Mouse (Mus musculus): ENCODE measurements around the gene Mpzl3. TPM values are rescaled to one million over a fixed set of nuclear protein-coding genes. Genes with fewer than 3 reads are reported as not detected.
A peak's percentile ranks its signal among the peaks of the same experiment; 100 is the strongest.

The Mpzl3 gene
- polyA plus RNA-seq (2015; fragmentation: Nextera tagmentation; extraction: Ambion mirVana), result 30.8 and 31.6 TPM in 2 replicates

DNA sequence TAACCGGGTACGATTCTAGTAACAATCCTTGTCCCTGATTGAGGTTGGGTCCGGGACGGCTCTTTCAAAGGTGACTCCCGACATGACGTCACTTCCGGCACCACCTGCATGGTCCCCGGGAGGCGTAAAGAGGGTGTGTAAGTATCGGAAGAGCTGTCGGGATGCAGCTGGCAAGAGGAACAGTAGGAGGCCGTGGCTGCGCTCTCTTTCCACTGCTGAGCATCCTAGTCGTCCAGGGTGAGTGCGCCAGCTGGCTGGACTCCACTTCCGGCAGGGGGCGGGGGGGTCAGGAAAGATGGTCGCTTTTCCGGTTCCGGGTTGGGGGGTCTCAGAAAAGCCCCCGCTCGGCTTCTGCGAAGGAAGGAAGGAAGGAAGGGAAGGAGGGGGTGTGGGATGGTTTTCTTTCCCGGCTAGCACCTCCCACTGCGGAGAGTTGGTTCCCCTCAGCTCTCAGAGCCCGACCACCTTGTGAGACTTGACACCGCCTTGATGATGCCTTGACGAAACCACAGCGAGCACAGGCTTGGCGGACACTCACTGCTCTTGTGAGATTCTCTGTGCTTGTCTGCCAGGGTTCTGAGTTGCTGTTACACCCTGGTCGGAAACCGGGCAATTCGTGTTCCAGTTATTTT is at the start of gene Mpzl3:
Gene Mpzl3, plus strand, starts transcription at position 105 of the 632 bp plus-strand sequence.
- ATAC-seq (ENCODE audit: low FRiP score, low TSS enrichment) (peak; percentile 87), DNase-seq (ENCODE audit: low spot score) (peak; percentile 88)
- Histone ChIP-seq H3K4me3 (ENCODE audit: low read depth, low read length) (peak within 1 kb of the TSS; percentile 54), H3K36me3 (ENCODE audit: control insufficient read depth, insufficient read depth, low read length) (no peaks in the 10 kb centered on the region), H3K4me2 (replicated peaks; ENCODE audit: low read depth) (peak within 1 kb of the TSS; percentile 64), H3K27me3 (ENCODE audit: control insufficient read depth, insufficient read depth, low read length) (no peaks in the 10 kb centered on the region), H3K27ac (replicated peaks) (peak within 1 kb of the TSS; percentile 93), H3K4me1 (replicated peaks; ENCODE audit: control insufficient read depth, insufficient read depth) (no peaks in the 10 kb centered on the region), H3K9ac (ENCODE audit: low read length) (peak within 1 kb of the TSS; percentile 58), H3K9me3 (ENCODE audit: control insufficient read depth, low read length) (no peaks in the 10 kb centered on the region)
- under 1% methylated on average over 31 of the region's 33 CpGs for WGBS
- TF ChIP-seq EP300 (optimal IDR thresholded peaks at IDR 0.05), result no peak
- TF ChIP-seq CTCF (IDR thresholded peaks at IDR 0.05; ENCODE audit: low read depth), result no peak; the same call in none of the 2 replicates

DNA sequence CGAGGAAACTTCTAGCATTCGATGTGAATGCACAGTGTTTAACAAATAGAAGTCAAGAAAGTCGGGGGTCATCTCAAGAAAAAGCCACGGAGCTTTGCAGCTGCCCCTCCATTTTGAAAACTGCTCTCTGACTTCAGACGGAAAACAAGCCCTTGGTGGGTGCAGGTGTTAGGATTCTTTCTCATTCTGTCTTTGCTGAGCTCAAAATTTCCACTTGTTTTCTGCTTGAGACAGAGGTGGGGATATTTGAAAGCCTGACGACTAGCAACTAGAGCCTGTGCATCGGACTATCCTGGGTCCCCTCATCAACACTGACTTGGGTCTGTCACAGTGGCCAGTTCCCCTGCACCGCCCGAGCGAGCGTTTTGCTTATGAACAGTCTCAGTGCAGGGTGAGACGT is 47.6 kb upstream of the Mpzl3 start:
- no peaks in the 10 kb centered on the region for H3K9me3 ChIP-seq (ENCODE audit: control insufficient read depth, low read length)
- ATAC-seq (ENCODE audit: low FRiP score, low TSS enrichment), result no peak
- no peaks in the 10 kb centered on the region for H3K36me3 ChIP-seq (ENCODE audit: control insufficient read depth, insufficient read depth, low read length)
- no peak for TF ChIP-seq CTCF (IDR thresholded peaks at IDR 0.05; ENCODE audit: low read depth)
- no peak for TF ChIP-seq EP300 (optimal IDR thresholded peaks at IDR 0.05)
- no peak overlapping the region for H3K4me2 ChIP-seq (replicated peaks; ENCODE audit: low read depth)
- no peaks in the 10 kb centered on the region for H3K4me1 ChIP-seq (replicated peaks; ENCODE audit: control insufficient read depth, insufficient read depth)
- WGBS, result 54% methylated on average over 12 of the region's 12 CpGs
- no peaks in the 10 kb centered on the region for H3K27me3 ChIP-seq (ENCODE audit: control insufficient read depth, insufficient read depth, low read length)
- no peak for DNase-seq (ENCODE audit: low spot score)
- H3K4me3 ChIP-seq (ENCODE audit: low read depth, low read length), result no peak overlapping the region
- no peak overlapping the region for H3K27ac ChIP-seq (replicated peaks)
- H3K9ac ChIP-seq (ENCODE audit: low read length), result no peak overlapping the region

DNA sequence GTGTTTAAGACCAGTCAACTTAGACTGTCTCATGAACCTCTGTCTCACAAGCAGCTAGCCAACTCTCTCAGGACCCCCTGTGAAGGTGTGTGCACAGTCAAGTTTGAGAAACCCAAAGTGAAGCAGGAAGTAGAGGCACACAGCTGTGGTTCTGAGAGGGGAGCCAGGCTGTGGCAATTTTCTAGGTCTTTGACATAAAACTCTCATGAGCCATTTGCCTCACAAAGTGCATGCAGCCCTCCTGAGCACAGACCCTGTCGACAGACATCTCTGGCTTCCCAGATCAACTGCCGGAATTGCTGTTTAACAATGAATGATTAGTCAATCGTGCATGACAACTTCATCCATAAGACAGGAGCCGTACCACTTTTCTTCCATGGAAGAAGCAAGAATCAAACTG is 46.6 kb upstream of the Mpzl3 start:
- Histone ChIP-seq H3K27ac (replicated peaks) (no peak overlapping the region), H3K27me3 (ENCODE audit: control insufficient read depth, insufficient read depth, low read length) (no peaks in the 10 kb centered on the region), H3K4me2 (replicated peaks; ENCODE audit: low read depth) (no peak overlapping the region), H3K4me1 (replicated peaks; ENCODE audit: control insufficient read depth, insufficient read depth) (no peaks in the 10 kb centered on the region), H3K9ac (ENCODE audit: low read length) (no peak overlapping the region), H3K36me3 (ENCODE audit: control insufficient read depth, insufficient read depth, low read length) (no peaks in the 10 kb centered on the region), H3K9me3 (ENCODE audit: control insufficient read depth, low read length) (no peaks in the 10 kb centered on the region), H3K4me3 (ENCODE audit: low read depth, low read length) (no peak overlapping the region)
- 78% methylated on average over 4 of the region's 4 CpGs for WGBS
- no peak for DNase-seq (ENCODE audit: low spot score)
- TF ChIP-seq CTCF (IDR thresholded peaks at IDR 0.05; ENCODE audit: low read depth) (no peak), EP300 (optimal IDR thresholded peaks at IDR 0.05) (no peak)
- ATAC-seq (ENCODE audit: low FRiP score, low TSS enrichment), result no peak

DNA sequence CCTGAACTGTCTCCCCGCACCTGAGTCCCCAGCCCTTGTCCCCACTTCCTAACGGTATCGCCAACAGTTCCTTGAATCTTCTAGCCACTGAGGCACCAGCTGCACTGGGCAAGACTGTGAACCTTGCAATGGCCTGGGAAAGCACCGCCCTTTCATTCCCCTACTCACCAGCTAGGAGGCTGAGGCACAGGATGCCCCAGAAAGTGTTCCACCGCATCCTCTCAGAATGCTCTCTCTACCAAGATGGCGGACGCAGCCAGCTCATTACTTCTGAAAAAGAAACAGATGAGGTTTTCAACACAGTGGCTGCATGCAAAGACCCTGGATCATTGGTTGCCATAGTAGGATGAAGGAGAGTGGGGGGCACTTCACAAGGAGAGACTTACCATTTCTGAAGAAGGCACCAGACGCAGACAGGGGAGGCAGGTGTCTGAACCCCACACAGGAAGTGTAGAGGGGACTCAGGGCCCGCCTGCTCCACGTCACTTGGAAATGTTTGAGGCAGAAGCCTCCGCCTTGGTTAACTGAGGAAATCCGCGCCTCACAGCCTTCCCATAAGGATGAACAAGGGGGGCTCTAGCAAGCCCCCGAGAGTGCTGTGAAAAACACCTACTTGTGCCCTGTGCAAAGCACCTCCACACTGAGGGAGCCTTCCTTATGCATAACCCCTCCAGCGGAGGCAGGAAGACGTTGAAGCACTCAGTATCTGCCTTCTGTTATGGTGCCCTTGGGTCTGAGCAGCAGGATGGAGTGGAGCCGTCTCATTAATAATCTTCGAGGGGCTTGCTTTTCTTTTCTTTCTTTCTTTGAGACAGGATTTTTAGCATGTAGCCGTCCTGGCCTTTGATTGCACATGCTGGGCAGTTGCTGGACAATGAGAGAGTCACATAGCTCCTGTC is 45.6 kb upstream of the Mpzl3 start, which contains the start of gene Cd3e:
Gene Cd3e, minus strand, starts transcription at position 448 of the 899 bp plus-strand sequence.
- H3K36me3 ChIP-seq (ENCODE audit: control insufficient read depth, insufficient read depth, low read length), result no peaks in the 10 kb centered on the region
- no peaks in the 10 kb centered on the region for H3K27me3 ChIP-seq (ENCODE audit: control insufficient read depth, insufficient read depth, low read length)
- H3K9me3 ChIP-seq (ENCODE audit: control insufficient read depth, low read length), result no peaks in the 10 kb centered on the region
- no peak within 1 kb of the TSS for H3K4me2 ChIP-seq (replicated peaks; ENCODE audit: low read depth)
- H3K4me1 ChIP-seq (replicated peaks; ENCODE audit: control insufficient read depth, insufficient read depth), result no peaks in the 10 kb centered on the region
- H3K27ac ChIP-seq (replicated peaks), result no peak within 1 kb of the TSS
- DNase-seq (ENCODE audit: low spot score), result no peak
- TF ChIP-seq EP300 (optimal IDR thresholded peaks at IDR 0.05) (no peak), CTCF (IDR thresholded peaks at IDR 0.05; ENCODE audit: low read depth) (no peak)
- 85% methylated on average over 19 of the region's 19 CpGs for WGBS
- no peak within 1 kb of the TSS for H3K4me3 ChIP-seq (ENCODE audit: low read depth, low read length)
- ATAC-seq (ENCODE audit: low FRiP score, low TSS enrichment), result no peak
- H3K9ac ChIP-seq (ENCODE audit: low read length), result no peak within 1 kb of the TSS

DNA sequence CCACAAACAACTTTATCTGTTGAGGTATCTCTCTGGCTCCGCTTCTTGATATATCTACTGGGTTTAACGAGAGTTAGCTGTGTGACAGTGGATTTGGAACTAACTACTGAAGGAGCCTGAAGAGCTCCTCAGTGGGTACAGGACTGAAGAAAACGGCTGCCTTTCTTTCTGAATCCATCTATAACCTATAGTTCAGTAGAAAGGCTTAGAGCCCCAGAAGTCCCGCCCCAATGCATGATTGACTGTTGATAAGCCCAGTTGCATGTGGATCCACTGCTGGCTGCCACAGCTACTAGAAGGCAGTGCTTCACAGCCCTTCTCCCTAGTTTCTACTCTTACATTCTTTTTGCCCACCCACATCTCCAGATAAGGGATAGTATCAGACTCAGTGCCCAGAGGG is 44.5 kb upstream of the Mpzl3 start:
- H3K27me3 ChIP-seq (ENCODE audit: control insufficient read depth, insufficient read depth, low read length), result no peaks in the 10 kb centered on the region
- H3K4me3 ChIP-seq (ENCODE audit: low read depth, low read length), result no peak overlapping the region
- no peak overlapping the region for H3K4me2 ChIP-seq (replicated peaks; ENCODE audit: low read depth)
- no peak for DNase-seq (ENCODE audit: low spot score)
- 63% methylated on average over 4 of the region's 4 CpGs for whole genome bisulfite sequencing
- no peaks in the 10 kb centered on the region for H3K4me1 ChIP-seq (replicated peaks; ENCODE audit: control insufficient read depth, insufficient read depth)
- H3K36me3 ChIP-seq (ENCODE audit: control insufficient read depth, insufficient read depth, low read length), result no peaks in the 10 kb centered on the region
- H3K9ac ChIP-seq (ENCODE audit: low read length), result no peak overlapping the region
- H3K9me3 ChIP-seq (ENCODE audit: control insufficient read depth, low read length), result no peaks in the 10 kb centered on the region
- TF ChIP-seq CTCF (IDR thresholded peaks at IDR 0.05; ENCODE audit: low read depth), result no peak
- TF ChIP-seq EP300 (optimal IDR thresholded peaks at IDR 0.05), result no peak
- no peak overlapping the region for H3K27ac ChIP-seq (replicated peaks)
- ATAC-seq (ENCODE audit: low FRiP score, low TSS enrichment), result no peak

DNA sequence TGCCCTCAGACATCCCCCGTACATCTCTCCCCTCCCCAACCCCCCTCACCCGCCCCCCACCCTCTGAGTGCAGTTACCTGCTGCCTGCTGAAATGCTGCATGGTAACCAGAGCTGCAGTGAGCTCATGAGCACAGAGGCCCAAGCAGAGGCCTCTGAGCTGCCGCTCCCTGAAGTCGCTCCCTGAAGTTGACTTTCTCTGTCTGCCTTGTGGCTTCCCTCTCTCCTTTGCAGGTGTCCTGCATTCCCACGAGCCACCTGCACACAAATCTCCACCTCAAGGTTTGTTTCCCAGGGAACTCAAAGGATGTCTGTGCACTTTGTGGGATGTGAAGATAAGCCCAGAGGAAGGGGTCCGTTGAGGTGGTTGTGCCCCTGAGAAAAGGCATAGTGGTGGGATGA is 43.7 kb upstream of the Mpzl3 start:
- Histone ChIP-seq H3K4me2 (replicated peaks; ENCODE audit: low read depth) (no peak overlapping the region), H3K27me3 (ENCODE audit: control insufficient read depth, insufficient read depth, low read length) (no peaks in the 10 kb centered on the region), H3K4me3 (ENCODE audit: low read depth, low read length) (no peak overlapping the region), H3K9me3 (ENCODE audit: control insufficient read depth, low read length) (no peaks in the 10 kb centered on the region), H3K27ac (replicated peaks) (no peak overlapping the region), H3K36me3 (ENCODE audit: control insufficient read depth, insufficient read depth, low read length) (no peaks in the 10 kb centered on the region), H3K4me1 (replicated peaks; ENCODE audit: control insufficient read depth, insufficient read depth) (no peaks in the 10 kb centered on the region), H3K9ac (ENCODE audit: low read length) (no peak overlapping the region)
- WGBS, result 40% methylated on average over 6 of the region's 6 CpGs
- no peak for DNase-seq (ENCODE audit: low spot score)
- TF ChIP-seq EP300 (optimal IDR thresholded peaks at IDR 0.05), result no peak
- no peak for ATAC-seq (ENCODE audit: low FRiP score, low TSS enrichment)
